In genomic region chr1:171190832-171191231, GRCm38 (mm10) we compare ENCODE assay signal across 30 mouse cellular contexts. TPM values are rescaled to one million over a fixed set of nuclear protein-coding genes. Genes with fewer than 3 reads are reported as not detected.
DNase-seq lines count a peak whose midpoint lies in the region; ATAC-seq and TF ChIP-seq lines count a peak whose summit lies in the region.
"Had no signal": no experiment of that assay in that cellular context is flagged by ENCODE, and none has a peak within 500 bp of the region (broad histone marks: within the 10 kb centered on the region; RNA-seq: fewer than 3 reads in every experiment).

No protein-coding gene starts in this region.

- peaks cover 71% of the 10 kb centered on the region for H3K4me1 ChIP-seq in forebrain, embryonic 10.5 days
- peaks cover 42% of the 10 kb centered on the region for H3K4me1 ChIP-seq in forebrain, embryonic 13.5 days
- peaks cover 86% of the 10 kb centered on the region for H3K4me1 ChIP-seq in heart, embryonic 13.5 days
- peaks cover 67% of the 10 kb centered on the region for H3K4me1 ChIP-seq in heart, embryonic 12.5 days (replicated peaks)
- H3K4me1 ChIP-seq in heart, postnatal 0 days (ENCODE audit: control insufficient read depth, insufficient read depth): peaks cover 54% of the 10 kb centered on the region
- H3K4me1 ChIP-seq in olfactory bulb, adult 2 months (ENCODE audit: control insufficient read depth, insufficient read depth, low read length): peaks cover 34% of the 10 kb centered on the region

- TF ChIP-seq POLR2A in olfactory bulb, adult 2 months (IDR thresholded peaks at IDR 0.05; ENCODE audit: insufficient read depth, low read depth, low read length): no peak

- no peak overlapping the region for H3K4me2 ChIP-seq in forebrain, embryonic 13.5 days
- no peak overlapping the region for H3K4me2 ChIP-seq in heart, embryonic 13.5 days
- no peak overlapping the region for H3K4me2 ChIP-seq in heart, embryonic 12.5 days
- no peak overlapping the region for H3K4me2 ChIP-seq in heart, postnatal 0 days (ENCODE audit: low read depth, low read length)
- H3K4me2 ChIP-seq: embryonic facial prominence, embryonic 12.5 days; hindbrain, embryonic 12.5 days; hindbrain, embryonic 15.5 days had no signal

- H3K4me3 ChIP-seq in forebrain, embryonic 10.5 days: no peak overlapping the region
- no peak overlapping the region for H3K4me3 ChIP-seq in forebrain, embryonic 13.5 days
- no peak overlapping the region for H3K4me3 ChIP-seq in heart, embryonic 13.5 days
- H3K4me3 ChIP-seq in heart, embryonic 12.5 days: no peak overlapping the region
- H3K4me3 ChIP-seq in heart, postnatal 0 days (ENCODE audit: low read depth, low read length): no peak overlapping the region
- H3K4me3 ChIP-seq in olfactory bulb, adult 2 months (ENCODE audit: insufficient read depth, low read depth, low read length): no peak overlapping the region
- H3K4me3 ChIP-seq: embryonic facial prominence, embryonic 12.5 days; erythroblast, embryonic 14.5 days; gastrocnemius, adult 2 months; heart, embryonic 10.5 days; hindbrain, embryonic 12.5 days; hindbrain, embryonic 15.5 days had no signal

- no peak for DNase-seq in forebrain, embryonic 10.5 days (ENCODE audit: extremely low spot score, low spot score)
- no peak for DNase-seq in heart, postnatal 0 days (ENCODE audit: low spot score)
- no peak for DNase-seq in heart, postnatal 4 days
- DNase-seq: adrenal gland, postnatal 10 days; adrenal gland, postnatal 36 days; B cell, adult 2 months; cerebellum, adult 18-20 months; cerebellum, adult 9-10 months; cerebellum, postnatal 14 days; forebrain, postnatal 0 days; gastrocnemius, adult 2 months; gastrocnemius, postnatal 14 days; heart, postnatal 14 days; kidney, adult 2 months had no signal

- 0 out of 2 replicates have a peak overlapping the region, but pooled peaks have one; percentile 5 for H3K27ac ChIP-seq in forebrain, embryonic 10.5 days
- no peak overlapping the region for H3K27ac ChIP-seq in forebrain, embryonic 13.5 days
- peak overlapping the region; percentile 95 for H3K27ac ChIP-seq in heart, embryonic 13.5 days (replicated peaks)
- no peak overlapping the region for H3K27ac ChIP-seq in heart, embryonic 12.5 days (ENCODE audit: poor library complexity, severe bottlenecking)
- H3K27ac ChIP-seq in heart, postnatal 0 days (ENCODE audit: low read depth): peak overlapping the region; percentile 95
- peak overlapping the region; percentile 94 for H3K27ac ChIP-seq in olfactory bulb, adult 2 months (ENCODE audit: insufficient read depth, low read depth, low read length)
- H3K27ac ChIP-seq: embryonic facial prominence, embryonic 12.5 days; gastrocnemius, adult 2 months; heart, embryonic 10.5 days; hindbrain, embryonic 12.5 days; hindbrain, embryonic 15.5 days had no signal

- ATAC-seq in forebrain, embryonic 13.5 days: no peak
- no peak for ATAC-seq in heart, embryonic 13.5 days (ENCODE audit: extremely low read depth, insufficient number of reproducible peaks, low FRiP score, low TSS enrichment)
- no peak for ATAC-seq in heart, embryonic 12.5 days (ENCODE audit: insufficient number of reproducible peaks, low FRiP score)
- ATAC-seq in heart, postnatal 0 days (ENCODE audit: insufficient read depth, low read depth): no peak
- ATAC-seq: forebrain, embryonic 14.5 days; forebrain, postnatal 0 days; intestine, postnatal 0 days; Patski had no signal

- H3K9me3 ChIP-seq in forebrain, embryonic 10.5 days: no peaks in the 10 kb centered on the region
- H3K9me3 ChIP-seq in forebrain, embryonic 13.5 days (replicated peaks): no peaks in the 10 kb centered on the region
- H3K9me3 ChIP-seq in heart, embryonic 13.5 days: no peaks in the 10 kb centered on the region
- no peaks in the 10 kb centered on the region for H3K9me3 ChIP-seq in heart, embryonic 12.5 days (replicated peaks)
- H3K9me3 ChIP-seq in heart, postnatal 0 days (replicated peaks; ENCODE audit: control insufficient read depth, low read length): no peaks in the 10 kb centered on the region
- H3K9me3 ChIP-seq: embryonic facial prominence, embryonic 12.5 days; G1E; heart, embryonic 10.5 days; hindbrain, embryonic 12.5 days; hindbrain, embryonic 15.5 days had no signal

- peaks cover 66% of the 10 kb centered on the region for H3K27me3 ChIP-seq in forebrain, embryonic 10.5 days (ENCODE audit: poor library complexity, severe bottlenecking)
- H3K27me3 ChIP-seq in forebrain, embryonic 13.5 days: peaks cover 61% of the 10 kb centered on the region
- H3K27me3 ChIP-seq in heart, embryonic 13.5 days (replicated peaks): peaks cover 35% of the 10 kb centered on the region
- peaks cover 19% of the 10 kb centered on the region; the same call in 1 of the 2 replicates for H3K27me3 ChIP-seq in heart, embryonic 12.5 days (replicated peaks)
- no peaks in the 10 kb centered on the region for H3K27me3 ChIP-seq in heart, postnatal 0 days (ENCODE audit: control insufficient read depth, insufficient read depth, low read length)
- H3K27me3 ChIP-seq: Patski had no signal

- no peak for TF ChIP-seq EP300 in heart, postnatal 0 days (IDR thresholded peaks at IDR 0.05; ENCODE audit: low read depth)

- no peak overlapping the region for H3K9ac ChIP-seq in forebrain, embryonic 13.5 days
- no peak overlapping the region for H3K9ac ChIP-seq in heart, embryonic 13.5 days
- H3K9ac ChIP-seq in heart, embryonic 12.5 days: no peak overlapping the region
- H3K9ac ChIP-seq in heart, postnatal 0 days (replicated peaks; ENCODE audit: low read depth, low read length): no peak overlapping the region
- H3K9ac ChIP-seq: embryonic facial prominence, embryonic 12.5 days; forebrain, postnatal 0 days; hindbrain, embryonic 12.5 days; hindbrain, embryonic 15.5 days had no signal

- WGBS in forebrain, embryonic 10.5 days: 94% methylated on average over 9 of the region's 9 CpGs
- 96% methylated on average over 9 of the region's 9 CpGs for WGBS in forebrain, embryonic 13.5 days
- WGBS in heart, embryonic 13.5 days: 92% methylated on average over 9 of the region's 9 CpGs
- WGBS in heart, embryonic 12.5 days: 92% methylated on average over 9 of the region's 9 CpGs
- 93% methylated on average over 9 of the region's 9 CpGs for WGBS in heart, postnatal 0 days
- 93% methylated on average over 9 of the region's 9 CpGs for WGBS in olfactory bulb, adult 2 months

- H3K36me3 ChIP-seq in forebrain, embryonic 10.5 days (replicated peaks): no peaks in the 10 kb centered on the region
- no peaks in the 10 kb centered on the region for H3K36me3 ChIP-seq in forebrain, embryonic 13.5 days (ENCODE audit: poor library complexity, severe bottlenecking)
- H3K36me3 ChIP-seq in heart, embryonic 13.5 days: no peaks in the 10 kb centered on the region
- H3K36me3 ChIP-seq in heart, embryonic 12.5 days: no peaks in the 10 kb centered on the region
- H3K36me3 ChIP-seq in heart, postnatal 0 days (replicated peaks; ENCODE audit: control insufficient read depth, insufficient read depth, low read length): no peaks in the 10 kb centered on the region
- H3K36me3 ChIP-seq: embryonic facial prominence, embryonic 12.5 days; G1E; heart, embryonic 10.5 days; hindbrain, embryonic 12.5 days; hindbrain, embryonic 15.5 days had no signal

- no peak for TF ChIP-seq CTCF in heart, postnatal 0 days (IDR thresholded peaks at IDR 0.05; ENCODE audit: low read depth)
- TF ChIP-seq CTCF in olfactory bulb, adult 2 months (IDR thresholded peaks at IDR 0.05; ENCODE audit: insufficient read depth, low read depth, low read length): no peak

RNA-seq across cellular contexts. Expression of gene Pcp4l1, which starts 5.2 kb away (rescaled TPM):
- polyA plus RNA-seq in forebrain, embryonic 10.5 days (2016; fragmentation: Nextera tagmentation; extraction: Ambion mirVana): 5.4 and 7.3 TPM in 2 replicates
- polyA plus RNA-seq in forebrain, embryonic 13.5 days (2015; fragmentation: Nextera tagmentation; extraction: Ambion mirVana): 6.2 and 8.8 TPM in 2 replicates
- 38.3 and 39.3 TPM in 2 replicates for polyA plus RNA-seq in heart, embryonic 13.5 days (2015; fragmentation: Nextera tagmentation; extraction: Ambion mirVana)
- 32.7 and 33.4 TPM in 2 replicates for polyA plus RNA-seq in heart, embryonic 12.5 days (2016; fragmentation: Nextera tagmentation; extraction: Ambion mirVana)
- total RNA-seq in heart, postnatal 0 days (2014; rRNA removed; ENCODE audit: low replicate concordance): 40.2 and 48.7 TPM in 2 replicates
- polyA plus RNA-seq in heart, postnatal 0 days (2015; fragmentation: Nextera tagmentation; extraction: Ambion mirVana): 161 and 164 TPM in 2 replicates
- total RNA-seq in heart, postnatal 4 days (2021): 100 to 1,000 TPM; 109 to 138 TPM
- 326 and 491 TPM in 2 replicates for polyA plus RNA-seq in olfactory bulb, adult 2 months (2012; ENCODE audit: insufficient read depth, insufficient read length, low replicate concordance, missing spikeins)
- total RNA-seq: CH12.LX had no signal
- polyA plus RNA-seq: erythroblast, embryonic 14.5 days; G1E had no signal

RNA-seq across cellular contexts. Expression of gene Nr1i3, which starts 22.9 kb away (rescaled TPM):
- polyA plus RNA-seq in forebrain, embryonic 10.5 days (2016; fragmentation: Nextera tagmentation; extraction: Ambion mirVana): 0.12 and 0.24 TPM in 2 replicates
- 0.32 and 0.37 TPM in 2 replicates for polyA plus RNA-seq in forebrain, embryonic 13.5 days (2015; fragmentation: Nextera tagmentation; extraction: Ambion mirVana)
- 0.25 and 0.36 TPM in 2 replicates for polyA plus RNA-seq in heart, embryonic 13.5 days (2015; fragmentation: Nextera tagmentation; extraction: Ambion mirVana)
- 0.19 and 0.22 TPM in 2 replicates for polyA plus RNA-seq in heart, embryonic 12.5 days (2016; fragmentation: Nextera tagmentation; extraction: Ambion mirVana)
- total RNA-seq in heart, postnatal 0 days (2014; rRNA removed; ENCODE audit: low replicate concordance): not detected in 2 replicates
- 0.27 and 0.30 TPM in 2 replicates for polyA plus RNA-seq in heart, postnatal 0 days (2015; fragmentation: Nextera tagmentation; extraction: Ambion mirVana)
- total RNA-seq in heart, postnatal 4 days (2021): not detected
- not detected in 2 replicates for polyA plus RNA-seq in olfactory bulb, adult 2 months (2012; ENCODE audit: insufficient read depth, insufficient read length, low replicate concordance, missing spikeins)
- total RNA-seq: adrenal gland, adult 18-20 months; forebrain, postnatal 0 days; gastrocnemius, adult 2 months; gastrocnemius, postnatal 14 days had no signal
- polyA plus RNA-seq: erythroblast, embryonic 14.5 days; G1E had no signal

RNA-seq across cellular contexts. Expression of gene Tomm40l, which starts 31.5 kb away (rescaled TPM):
- polyA plus RNA-seq in forebrain, embryonic 10.5 days (2016; fragmentation: Nextera tagmentation; extraction: Ambion mirVana): 31.0 and 37.2 TPM in 2 replicates
- polyA plus RNA-seq in forebrain, embryonic 13.5 days (2015; fragmentation: Nextera tagmentation; extraction: Ambion mirVana): 33.8 and 43.0 TPM in 2 replicates
- polyA plus RNA-seq in heart, embryonic 13.5 days (2015; fragmentation: Nextera tagmentation; extraction: Ambion mirVana): 44.8 and 52.5 TPM in 2 replicates
- 41.8 and 43.3 TPM in 2 replicates for polyA plus RNA-seq in heart, embryonic 12.5 days (2016; fragmentation: Nextera tagmentation; extraction: Ambion mirVana)
- total RNA-seq in heart, postnatal 0 days (2014; rRNA removed; ENCODE audit: low replicate concordance): 82.0 and 97.7 TPM in 2 replicates
- polyA plus RNA-seq in heart, postnatal 0 days (2015; fragmentation: Nextera tagmentation; extraction: Ambion mirVana): 56.0 and 64.6 TPM in 2 replicates
- 10 to 100 TPM; 79.9 to 85.2 TPM for total RNA-seq in heart, postnatal 4 days (2021)
- not detected in 2 replicates for polyA plus RNA-seq in olfactory bulb, adult 2 months (2012; ENCODE audit: insufficient read depth, insufficient read length, low replicate concordance, missing spikeins)

RNA-seq across cellular contexts. Expression of gene Apoa2, which starts 34.0 kb away (rescaled TPM):
- polyA plus RNA-seq in forebrain, embryonic 10.5 days (2016; fragmentation: Nextera tagmentation; extraction: Ambion mirVana): 2.9 and 4.2 TPM in 2 replicates
- 2.6 and 8.3 TPM in 2 replicates for polyA plus RNA-seq in forebrain, embryonic 13.5 days (2015; fragmentation: Nextera tagmentation; extraction: Ambion mirVana)
- polyA plus RNA-seq in heart, embryonic 13.5 days (2015; fragmentation: Nextera tagmentation; extraction: Ambion mirVana): 21.9 and 119 TPM in 2 replicates
- polyA plus RNA-seq in heart, embryonic 12.5 days (2016; fragmentation: Nextera tagmentation; extraction: Ambion mirVana): 10.7 and 46.5 TPM in 2 replicates
- 14.5 TPM in 1 of 2 replicates, not detected in the other for total RNA-seq in heart, postnatal 0 days (2014; rRNA removed; ENCODE audit: low replicate concordance)
- 4.0 and 4.5 TPM in 2 replicates for polyA plus RNA-seq in heart, postnatal 0 days (2015; fragmentation: Nextera tagmentation; extraction: Ambion mirVana)
- 1 to 10 TPM; 1.7 to 1.8 TPM for total RNA-seq in heart, postnatal 4 days (2021)
- polyA plus RNA-seq in olfactory bulb, adult 2 months (2012; ENCODE audit: insufficient read depth, insufficient read length, low replicate concordance, missing spikeins): not detected in 2 replicates
- total RNA-seq: G1E; gastrocnemius, postnatal 14 days; hematopoietic stem cell, adult 5-6 weeks had no signal
- polyA plus RNA-seq: Patski had no signal

RNA-seq across cellular contexts. Expression of gene Mpz, which starts 40.3 kb away (rescaled TPM):
- polyA plus RNA-seq in forebrain, embryonic 10.5 days (2016; fragmentation: Nextera tagmentation; extraction: Ambion mirVana): 0.16 and 0.22 TPM in 2 replicates
- 0.22 TPM in 1 of 2 replicates, not detected in the other for polyA plus RNA-seq in forebrain, embryonic 13.5 days (2015; fragmentation: Nextera tagmentation; extraction: Ambion mirVana)
- 0.33 and 0.36 TPM in 2 replicates for polyA plus RNA-seq in heart, embryonic 13.5 days (2015; fragmentation: Nextera tagmentation; extraction: Ambion mirVana)
- polyA plus RNA-seq in heart, embryonic 12.5 days (2016; fragmentation: Nextera tagmentation; extraction: Ambion mirVana): 0.11 and 0.15 TPM in 2 replicates
- 1.6 and 2.0 TPM in 2 replicates for total RNA-seq in heart, postnatal 0 days (2014; rRNA removed; ENCODE audit: low replicate concordance)
- 0.05 and 0.49 TPM in 2 replicates for polyA plus RNA-seq in heart, postnatal 0 days (2015; fragmentation: Nextera tagmentation; extraction: Ambion mirVana)
- total RNA-seq in heart, postnatal 4 days (2021): 10 to 100 TPM in 1 of 2 experiments, 1 to 10 TPM in 1; 9.3 to 34.8 TPM
- not detected in 2 replicates for polyA plus RNA-seq in olfactory bulb, adult 2 months (2012; ENCODE audit: insufficient read depth, insufficient read length, low replicate concordance, missing spikeins)
- total RNA-seq: G1E; hematopoietic stem cell, adult 5-6 weeks had no signal
- polyA plus RNA-seq: erythroblast, embryonic 14.5 days; G1E had no signal

Comparison
In these comparisons a context has a peak if more than half of its experiments do, and no peak if none do; other contexts are left out.
1. H3K27ac ChIP-seq: peak in forebrain, embryonic 10.5 days (single experiment), heart, embryonic 13.5 days (single experiment), heart, postnatal 0 days (single experiment) and olfactory bulb, adult 2 months (single experiment); none in forebrain, embryonic 13.5 days (single experiment) and heart, embryonic 12.5 days (single experiment).